8 mouse cellular contexts compared by ENCODE assay signal in genomic region chr17:46297364-46298219, GRCm38 (mm10). TPM values are rescaled to one million over a fixed set of nuclear protein-coding genes. Genes with fewer than 3 reads are reported as not detected.
DNase-seq lines count a peak whose midpoint lies in the region; TF ChIP-seq lines count a peak whose summit lies in the region.

Gene Dlk2, plus strand, starts transcription at chr17:46297421.

- no peak within 1 kb of the TSS for H3K27ac ChIP-seq in cerebellum, adult 2 months (ENCODE audit: insufficient read depth, low read length)
- peak within 1 kb of the TSS; percentile 64 for H3K27ac ChIP-seq in limb, embryonic 10.5 days
- H3K27ac ChIP-seq in olfactory bulb, adult 2 months (ENCODE audit: insufficient read depth, low read depth, low read length), result no peak within 1 kb of the TSS

- H3K36me3 ChIP-seq in limb, embryonic 10.5 days, result no peaks in the 10 kb centered on the region

- no peaks in the 10 kb centered on the region for H3K27me3 ChIP-seq in cerebellum, adult 2 months (ENCODE audit: control insufficient read depth, insufficient read depth, low read length)
- H3K27me3 ChIP-seq in limb, embryonic 10.5 days (ENCODE audit: low read depth, poor library complexity, severe bottlenecking), result peaks cover 89% of the 10 kb centered on the region

- no peaks in the 10 kb centered on the region for H3K4me1 ChIP-seq in cerebellum, adult 2 months (ENCODE audit: control insufficient read depth, insufficient read depth, low read length)
- peaks cover 26% of the 10 kb centered on the region for H3K4me1 ChIP-seq in limb, embryonic 10.5 days
- peaks cover 29% of the 10 kb centered on the region for H3K4me1 ChIP-seq in olfactory bulb, adult 2 months (ENCODE audit: control insufficient read depth, insufficient read depth, low read length)

- TF ChIP-seq CTCF in cerebellum, adult 2 months (IDR thresholded peaks at IDR 0.05; ENCODE audit: borderline replicate concordance, insufficient read depth, low read depth, low read length), result no peak
- TF ChIP-seq CTCF in olfactory bulb, adult 2 months (IDR thresholded peaks at IDR 0.05; ENCODE audit: insufficient read depth, low read depth, low read length), result no peak

- TF ChIP-seq POLR2A in cerebellum, adult 2 months (IDR thresholded peaks at IDR 0.05; ENCODE audit: borderline replicate concordance, insufficient read depth, low read length), result no peak
- TF ChIP-seq POLR2A in olfactory bulb, adult 2 months (IDR thresholded peaks at IDR 0.05; ENCODE audit: insufficient read depth, low read depth, low read length), result peak; percentile 20; the same call in 1 of the 2 replicates

- no peaks in the 10 kb centered on the region for H3K9me3 ChIP-seq in limb, embryonic 10.5 days (replicated peaks)

- peak within 1 kb of the TSS; percentile 57 for H3K4me3 ChIP-seq in cerebellum, adult 2 months (replicated peaks; ENCODE audit: insufficient read depth, low read depth, low read length)
- peak within 1 kb of the TSS; percentile 69 for H3K4me3 ChIP-seq in limb, embryonic 10.5 days
- H3K4me3 ChIP-seq in olfactory bulb, adult 2 months (ENCODE audit: insufficient read depth, low read depth, low read length), result peak within 1 kb of the TSS; percentile 65

- WGBS in cerebellum, adult 2 months, result under 1% methylated on average over 65 of the region's 86 CpGs
- WGBS in limb, embryonic 10.5 days, result under 1% methylated on average over 72 of the region's 86 CpGs
- WGBS in olfactory bulb, adult 2 months, result under 1% methylated on average over 85 of the region's 86 CpGs

- peak in 1 of 2 experiments; percentile 38 for DNase-seq in cerebellum, adult 2 months
- DNase-seq in cerebellum, adult 9-11 months, result no peak
- DNase-seq in thymus, postnatal 14 days, result peak; percentile 20
- no peak for DNase-seq in thymus, postnatal 0 days (ENCODE audit: low spot score)
- peak; percentile 33 for DNase-seq in heart, postnatal 4 days
- peak; percentile 68 for DNase-seq in limb, embryonic 10.5 days (ENCODE audit: low spot score)
- DNase-seq in gastrocnemius, adult 8-10 months (ENCODE audit: low spot score in 2 of 2), result no peak

RNA-seq across cellular contexts. Expression of gene Dlk2, which starts in this region (rescaled TPM):
- 8.8 and 9.0 TPM in 2 replicates for polyA plus RNA-seq in cerebellum, adult 2 months (2012; rRNA removed)
- polyA plus RNA-seq in thymus, postnatal 0 days (2015; fragmentation: Nextera tagmentation; extraction: Ambion mirVana), result 8.1 and 9.6 TPM in 2 replicates
- total RNA-seq in heart, postnatal 4 days (2021), result 1 to 10 TPM in 1 of 2 experiments, under 1 TPM in 1; 0.95 to 1.1 TPM
- 0.65 and 1.3 TPM in 2 replicates for polyA plus RNA-seq in limb, embryonic 10.5 days (2016; fragmentation: Nextera tagmentation; extraction: Ambion mirVana)
- not detected in 2 replicates for polyA plus RNA-seq in olfactory bulb, adult 2 months (2012; ENCODE audit: insufficient read depth, insufficient read length, low replicate concordance, missing spikeins)
- under 1 TPM in 1 of 4 experiments, not detected in 3; 0.19 TPM for total RNA-seq in gastrocnemius, adult 8-10 months (2022)

Comparison
In these comparisons a context has a peak if more than half of its experiments do, and no peak if none do; other contexts are left out.
1. DNase-seq: peak in thymus, postnatal 14 days (single experiment), heart, postnatal 4 days (single experiment) and limb, embryonic 10.5 days (single experiment); none in cerebellum, adult 9-11 months (single experiment), thymus, postnatal 0 days (single experiment) and gastrocnemius, adult 8-10 months (0 of 2).
2. Peak in every context shown above with its lines, with median percentiles within 50 percentile points of each other: H3K4me3 ChIP-seq.